Mouse (Mus musculus): ENCODE results near the gene Tmem182. TPM values are rescaled to one million over a fixed set of nuclear protein-coding genes. Genes with fewer than 3 reads are reported as not detected.

Gene Tmem182
- polyA plus RNA-seq, 1 experiment from 2014 or later, result not detected

- H3K27ac ChIP-seq (ENCODE audit: low read length), result no peak overlapping the region
- ATAC-seq, result no peak
- WGBS, result 88% methylated on average over 5 of the region's 5 CpGs
- H3K4me1 ChIP-seq (replicated peaks; ENCODE audit: control insufficient read depth, insufficient read depth, low read length), result no peaks in the 10 kb centered on the region
- no peaks in the 10 kb centered on the region for H3K27me3 ChIP-seq (replicated peaks; ENCODE audit: control insufficient read depth, insufficient read depth, low read length)
- H3K36me3 ChIP-seq (ENCODE audit: control insufficient read depth, insufficient read depth), result peaks cover 6% of the 10 kb centered on the region
- no peak overlapping the region for H3K9ac ChIP-seq (replicated peaks; ENCODE audit: low read depth, low read length)
- no peak overlapping the region for H3K4me2 ChIP-seq (ENCODE audit: low read length)
- no peak overlapping the region for H3K4me3 ChIP-seq (replicated peaks; ENCODE audit: low read length)
- no peaks in the 10 kb centered on the region for H3K9me3 ChIP-seq (ENCODE audit: control insufficient read depth, low read length)
Measured at GRCm38 (mm10) chr1:40773234-40773633, 32.2 kb upstream of the Tmem182 start.

DNA sequence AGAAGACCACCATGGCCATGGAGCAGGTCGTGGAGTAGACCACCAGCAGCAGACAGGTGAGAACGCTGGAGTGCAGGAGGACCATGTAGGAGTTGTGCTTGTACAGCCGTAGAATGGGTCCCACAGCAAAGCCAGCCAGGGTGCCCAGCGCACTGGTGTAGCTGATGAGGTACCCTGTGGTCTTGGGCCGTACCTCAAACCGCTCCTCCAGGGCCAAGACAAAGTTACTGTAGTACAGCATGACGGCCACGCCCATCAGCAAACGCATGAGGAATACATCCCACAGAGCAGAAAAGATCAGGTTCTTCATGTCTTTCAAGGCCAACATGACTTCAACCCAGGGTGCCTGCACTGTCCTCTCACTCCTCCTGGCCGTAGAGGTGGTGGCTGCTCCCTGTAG, 31.4 kb upstream of the Tmem182 start:
- H3K27ac ChIP-seq (ENCODE audit: low read length), result no peak overlapping the region
- WGBS, result 96% methylated on average over 10 of the region's 10 CpGs

DNA sequence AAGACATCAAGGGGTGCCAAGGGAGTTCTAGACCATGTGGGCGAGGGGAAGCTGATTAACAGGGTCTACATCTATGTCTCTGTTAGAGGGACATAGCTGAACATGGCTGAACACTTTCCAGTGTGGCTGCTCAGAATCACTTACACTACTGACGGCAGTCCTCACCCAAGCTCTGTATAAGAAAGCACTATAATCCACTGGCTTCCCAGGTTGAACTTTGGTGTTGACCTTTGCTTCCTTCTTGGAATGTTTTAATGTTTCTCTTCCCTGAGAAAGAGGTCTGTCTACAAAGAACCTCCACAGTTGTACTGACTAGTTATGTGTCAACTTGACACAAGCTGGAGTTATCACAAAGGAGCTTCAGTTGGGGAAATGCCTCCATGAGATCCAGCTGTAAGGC, 29.3 kb upstream of the Tmem182 start:
- H3K4me3 ChIP-seq (replicated peaks; ENCODE audit: low read length), result no peak overlapping the region
- ATAC-seq, result no peak
- no peaks in the 10 kb centered on the region for H3K27me3 ChIP-seq (replicated peaks; ENCODE audit: control insufficient read depth, insufficient read depth, low read length)
- no peak overlapping the region for H3K4me2 ChIP-seq (ENCODE audit: low read length)
- H3K36me3 ChIP-seq (ENCODE audit: control insufficient read depth, insufficient read depth), result peaks cover 18% of the 10 kb centered on the region
- peaks cover 8% of the 10 kb centered on the region for H3K9me3 ChIP-seq (ENCODE audit: control insufficient read depth, low read length)
- 75% methylated on average over 2 of the region's 2 CpGs for WGBS
- H3K27ac ChIP-seq (ENCODE audit: low read length), result no peak overlapping the region
- H3K4me1 ChIP-seq (replicated peaks; ENCODE audit: control insufficient read depth, insufficient read depth, low read length), result no peaks in the 10 kb centered on the region
- H3K9ac ChIP-seq (replicated peaks; ENCODE audit: low read depth, low read length), result no peak overlapping the region

More for the DNA sequence above, 31.4 kb upstream of the Tmem182 start:
- Histone ChIP-seq H3K9ac (replicated peaks; ENCODE audit: low read depth, low read length) (no peak overlapping the region), H3K4me1 (replicated peaks; ENCODE audit: control insufficient read depth, insufficient read depth, low read length) (no peaks in the 10 kb centered on the region), H3K4me3 (replicated peaks; ENCODE audit: low read length) (no peak overlapping the region), H3K36me3 (ENCODE audit: control insufficient read depth, insufficient read depth) (peaks cover 12% of the 10 kb centered on the region), H3K9me3 (ENCODE audit: control insufficient read depth, low read length) (peaks cover 7% of the 10 kb centered on the region), H3K27me3 (replicated peaks; ENCODE audit: control insufficient read depth, insufficient read depth, low read length) (no peaks in the 10 kb centered on the region), H3K4me2 (ENCODE audit: low read length) (no peak overlapping the region)
- ATAC-seq, result no peak

GRCm38 (mm10) chr1:40776763-40777162, 28.6 kb upstream of the Tmem182 start:
- Histone ChIP-seq H3K4me2 (ENCODE audit: low read length) (no peak overlapping the region), H3K4me1 (replicated peaks; ENCODE audit: control insufficient read depth, insufficient read depth, low read length) (no peaks in the 10 kb centered on the region), H3K9ac (replicated peaks; ENCODE audit: low read depth, low read length) (no peak overlapping the region), H3K36me3 (ENCODE audit: control insufficient read depth, insufficient read depth) (peaks cover 18% of the 10 kb centered on the region), H3K27ac (ENCODE audit: low read length) (no peak overlapping the region), H3K4me3 (replicated peaks; ENCODE audit: low read length) (no peak overlapping the region), H3K9me3 (ENCODE audit: control insufficient read depth, low read length) (peaks cover 8% of the 10 kb centered on the region), H3K27me3 (replicated peaks; ENCODE audit: control insufficient read depth, insufficient read depth, low read length) (no peaks in the 10 kb centered on the region)
- WGBS, result 93% methylated on average over 3 of the region's 3 CpGs
- no peak for ATAC-seq

GRCm38 (mm10) chr1:40783450-40783849, 22.0 kb upstream of the Tmem182 start:
- no peak overlapping the region for H3K9ac ChIP-seq (replicated peaks; ENCODE audit: low read depth, low read length)
- H3K36me3 ChIP-seq (ENCODE audit: control insufficient read depth, insufficient read depth), result peaks cover 11% of the 10 kb centered on the region
- H3K27ac ChIP-seq (ENCODE audit: low read length), result no peak overlapping the region
- ATAC-seq, result no peak
- no peaks in the 10 kb centered on the region for H3K27me3 ChIP-seq (replicated peaks; ENCODE audit: control insufficient read depth, insufficient read depth, low read length)
- H3K4me1 ChIP-seq (replicated peaks; ENCODE audit: control insufficient read depth, insufficient read depth, low read length), result 0 out of 2 replicates have a peak, but pooled peaks cover 3% of the 10 kb centered on the region
- H3K4me2 ChIP-seq (ENCODE audit: low read length), result no peak overlapping the region
- WGBS, result 92% methylated on average over 7 of the region's 7 CpGs
- H3K9me3 ChIP-seq (ENCODE audit: control insufficient read depth, low read length), result peaks cover 7% of the 10 kb centered on the region
- H3K4me3 ChIP-seq (replicated peaks; ENCODE audit: low read length), result no peak overlapping the region

DNA sequence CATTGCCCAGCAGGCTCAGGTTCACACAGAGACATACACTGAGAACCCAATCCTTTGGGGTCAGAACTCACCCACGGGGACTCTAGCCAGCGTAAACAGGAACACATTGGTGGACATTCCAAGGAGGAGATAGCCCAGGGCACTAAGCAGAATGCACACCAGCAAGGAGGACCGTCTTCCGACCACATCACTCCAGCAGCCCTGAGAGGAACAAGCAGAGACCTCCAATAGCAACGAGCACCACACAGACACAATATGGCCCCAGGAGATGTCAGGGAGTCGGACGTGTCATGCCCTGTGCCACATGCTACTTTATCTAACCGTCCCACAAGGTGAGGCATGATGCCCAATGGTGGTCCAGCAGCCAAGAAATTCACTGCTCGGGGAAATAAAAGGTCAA, 21.1 kb upstream of the Tmem182 start:
- Histone ChIP-seq H3K4me2 (ENCODE audit: low read length) (no peak overlapping the region), H3K27ac (ENCODE audit: low read length) (no peak overlapping the region), H3K9me3 (ENCODE audit: control insufficient read depth, low read length) (no peaks in the 10 kb centered on the region), H3K4me3 (replicated peaks; ENCODE audit: low read length) (no peak overlapping the region), H3K36me3 (ENCODE audit: control insufficient read depth, insufficient read depth) (peaks cover 3% of the 10 kb centered on the region), H3K9ac (replicated peaks; ENCODE audit: low read depth, low read length) (no peak overlapping the region), H3K27me3 (replicated peaks; ENCODE audit: control insufficient read depth, insufficient read depth, low read length) (no peaks in the 10 kb centered on the region), H3K4me1 (replicated peaks; ENCODE audit: control insufficient read depth, insufficient read depth, low read length) (peaks cover 6% of the 10 kb centered on the region)
- ATAC-seq, result no peak
- WGBS, result 94% methylated on average over 9 of the region's 9 CpGs

DNA sequence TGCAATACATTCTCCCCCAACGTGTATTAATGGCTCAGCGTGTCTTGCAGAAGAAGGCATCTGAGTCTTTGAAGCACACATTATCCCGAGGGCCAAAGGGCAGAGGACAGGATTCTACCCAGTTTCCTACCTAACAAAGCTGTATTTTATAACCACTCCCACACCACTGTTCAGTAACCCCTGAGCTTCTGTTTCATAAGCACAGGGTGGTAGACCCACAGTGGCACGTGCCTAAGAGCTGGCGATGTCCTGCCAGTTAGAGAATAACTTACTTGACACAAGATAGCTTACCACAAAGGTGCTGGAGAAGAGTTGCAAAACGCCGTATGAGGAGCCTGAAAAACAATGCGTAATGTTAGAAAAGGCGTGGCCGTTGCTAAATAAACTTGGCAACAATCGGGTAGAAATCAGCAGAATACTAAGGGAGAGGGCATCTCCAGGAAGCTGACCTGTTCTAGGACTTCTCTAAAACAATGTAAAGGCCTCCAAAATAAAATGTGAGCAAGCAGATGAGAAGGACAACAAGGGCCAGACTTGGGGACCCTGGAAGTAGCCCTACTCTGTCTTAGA, 19.4 kb upstream of the Tmem182 start:
- no peak for ATAC-seq
- no peaks in the 10 kb centered on the region for H3K27me3 ChIP-seq (replicated peaks; ENCODE audit: control insufficient read depth, insufficient read depth, low read length)
- WGBS, result 89% methylated on average over 11 of the region's 11 CpGs
- peaks cover 17% of the 10 kb centered on the region for H3K4me1 ChIP-seq (replicated peaks; ENCODE audit: control insufficient read depth, insufficient read depth, low read length)
- H3K9ac ChIP-seq (replicated peaks; ENCODE audit: low read depth, low read length), result no peak overlapping the region
- H3K4me3 ChIP-seq (replicated peaks; ENCODE audit: low read length), result no peak overlapping the region
- no peak overlapping the region for H3K4me2 ChIP-seq (ENCODE audit: low read length)
- no peaks in the 10 kb centered on the region for H3K9me3 ChIP-seq (ENCODE audit: control insufficient read depth, low read length)
- H3K36me3 ChIP-seq (ENCODE audit: control insufficient read depth, insufficient read depth), result no peaks in the 10 kb centered on the region
- H3K27ac ChIP-seq (ENCODE audit: low read length), result no peak overlapping the region

GRCm38 (mm10) chr1:40788956-40789355, 16.4 kb upstream of the Tmem182 start:
- Histone ChIP-seq H3K27me3 (replicated peaks; ENCODE audit: control insufficient read depth, insufficient read depth, low read length) (no peaks in the 10 kb centered on the region), H3K9ac (replicated peaks; ENCODE audit: low read depth, low read length) (no peak overlapping the region), H3K36me3 (ENCODE audit: control insufficient read depth, insufficient read depth) (no peaks in the 10 kb centered on the region), H3K9me3 (ENCODE audit: control insufficient read depth, low read length) (no peaks in the 10 kb centered on the region), H3K4me1 (replicated peaks; ENCODE audit: control insufficient read depth, insufficient read depth, low read length) (peaks cover 19% of the 10 kb centered on the region), H3K27ac (ENCODE audit: low read length) (peak overlapping the region; percentile 21), H3K4me3 (replicated peaks; ENCODE audit: low read length) (no peak overlapping the region), H3K4me2 (ENCODE audit: low read length) (no peak overlapping the region; the same call in 1 of the 2 replicates)
- ATAC-seq, result peak; percentile 65
- 60% methylated on average over 6 of the region's 6 CpGs for WGBS

DNA sequence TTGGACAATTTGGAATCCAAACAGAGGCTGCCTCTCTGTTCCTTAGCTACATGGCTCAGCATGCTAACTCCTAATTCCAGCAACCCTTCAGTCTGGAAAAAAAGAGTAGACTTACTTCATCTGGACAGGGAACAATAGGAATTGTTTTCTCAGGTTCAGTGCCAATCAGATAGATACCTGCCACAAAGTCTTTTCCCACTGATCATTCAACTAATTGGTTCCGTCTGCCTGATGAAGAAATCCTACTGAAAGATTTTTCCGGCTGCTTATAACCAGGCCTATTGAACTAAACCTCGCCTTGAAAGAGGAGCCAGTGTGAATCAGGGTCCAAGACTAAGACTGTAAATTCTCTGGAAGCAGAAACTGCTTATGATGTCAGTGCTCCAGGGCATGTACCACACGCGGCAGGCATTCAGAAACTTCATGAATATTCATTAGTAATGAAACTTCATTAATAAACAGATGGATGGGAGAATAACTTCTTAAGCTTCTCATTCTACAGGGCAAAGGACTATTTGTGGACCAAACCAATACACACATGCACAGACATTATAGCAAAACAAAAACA, 15.7 kb upstream of the Tmem182 start:
- Histone ChIP-seq H3K27me3 (replicated peaks; ENCODE audit: control insufficient read depth, insufficient read depth, low read length) (no peaks in the 10 kb centered on the region), H3K4me2 (ENCODE audit: low read length) (peak overlapping the region; percentile 52), H3K4me3 (replicated peaks; ENCODE audit: low read length) (peak overlapping the region; percentile 65), H3K9ac (replicated peaks; ENCODE audit: low read depth, low read length) (no peak overlapping the region), H3K4me1 (replicated peaks; ENCODE audit: control insufficient read depth, insufficient read depth, low read length) (peaks cover 19% of the 10 kb centered on the region), H3K36me3 (ENCODE audit: control insufficient read depth, insufficient read depth) (no peaks in the 10 kb centered on the region), H3K9me3 (ENCODE audit: control insufficient read depth, low read length) (no peaks in the 10 kb centered on the region), H3K27ac (ENCODE audit: low read length) (peak overlapping the region; percentile 29)
- peak; percentile 62 for ATAC-seq
- WGBS, result 3% methylated on average over 5 of the region's 5 CpGs
